Mouse (Mus musculus) layer of hippocampus, adult 11-12 months (tissue): Measurements from ENCODE around the gene Ubox5.
A peak's percentile ranks its signal among the peaks of the same experiment; 100 is the strongest.
"Not testable (repeated sequence)": the region's sequence is repeated elsewhere in the genome, so short reads cannot be mapped to it uniquely, and the experiment has no call there.

Experiments used
- DNase-seq: peaks from one replicate; pipeline ENCODE4 v3.0.0; 2022; ENCODE audit warnings: low spot score

Gene Ubox5

GRCm38 (mm10) chr2:130577021-130577420, 52.8 kb downstream of the Ubox5 start:
- no peak for DNase-seq

- not testable (repeated sequence) for DNase-seq
Measured at GRCm38 (mm10) chr2:130576564-130576963, 53.3 kb downstream of the Ubox5 start.

GRCm38 (mm10) chr2:130575873-130576272, 54.0 kb downstream of the Ubox5 start, which contains the start of gene Oxt:
Gene Oxt (plus strand): TSS chr2:130576173.
- DNase-seq: no peak

GRCm38 (mm10) chr2:130574960-130575359, 54.9 kb downstream of the Ubox5 start:
- DNase-seq: no peak

- DNase-seq: no peak
Measured at GRCm38 (mm10) chr2:130569926-130570325, 59.9 kb downstream of the Ubox5 start.

GRCm38 (mm10) chr2:130568921-130569320, 60.9 kb downstream of the Ubox5 start:
- DNase-seq: no peak

- DNase-seq: peak; percentile 25
Measured at GRCm38 (mm10) chr2:130564983-130565382, 64.9 kb downstream of the Ubox5 start.

- DNase-seq: no peak
Measured at GRCm38 (mm10) chr2:130564063-130564462, 65.8 kb downstream of the Ubox5 start.

- DNase-seq: peak; percentile 92
Measured at GRCm38 (mm10) chr2:130563212-130564055, 66.4 kb downstream of the Ubox5 start, which contains the start of gene Mrps26. Gene Mrps26 (plus strand): TSS chr2:130563742.

- no peak for DNase-seq
Measured at GRCm38 (mm10) chr2:130558015-130558414, 71.8 kb downstream of the Ubox5 start.

- DNase-seq: no peak
Measured at GRCm38 (mm10) chr2:130557462-130557861, 72.4 kb downstream of the Ubox5 start.

- no peak for DNase-seq
Measured at GRCm38 (mm10) chr2:130556292-130556691, 73.5 kb downstream of the Ubox5 start.

GRCm38 (mm10) chr2:130554841-130555240, 75.0 kb downstream of the Ubox5 start:
- no peak for DNase-seq

- no peak for DNase-seq
Measured at GRCm38 (mm10) chr2:130546957-130547356, 82.9 kb downstream of the Ubox5 start.

- no peak for DNase-seq
Measured at GRCm38 (mm10) chr2:130540266-130540665, 89.6 kb downstream of the Ubox5 start.
